Mouse (Mus musculus): Measurements from ENCODE around the gene Schip1. TPM values are rescaled to one million over a fixed set of nuclear protein-coding genes. Genes with fewer than 3 reads are reported as not detected.

The Schip1 gene
- polyA plus RNA-seq, 1 experiment from 2014 or later: 2.3 TPM

- Histone ChIP-seq H3K4me2 (ENCODE audit: low read depth, low read length) (no peak overlapping the region), H3K4me1 (ENCODE audit: insufficient read depth) (no peaks in the 10 kb centered on the region), H3K27ac (ENCODE audit: low read depth) (no peak overlapping the region), H3K27me3 (ENCODE audit: insufficient read depth, low read length) (no peaks in the 10 kb centered on the region), H3K4me3 (ENCODE audit: low read depth, low read length) (no peak overlapping the region), H3K9ac (replicated peaks) (no peak overlapping the region), H3K9me3 (ENCODE audit: low read length) (no peaks in the 10 kb centered on the region), H3K36me3 (replicated peaks; ENCODE audit: insufficient read depth, low read length) (no peaks in the 10 kb centered on the region)
- WGBS (ENCODE audit: insufficient replicate concordance): 50% methylated on average over 2 of the region's 2 CpGs
- DNase-seq (no peak), ATAC-seq (no peak)
- TF ChIP-seq CTCF (IDR thresholded peaks at IDR 0.05; ENCODE audit: low read depth): no peak
- no peak for TF ChIP-seq EP300 (IDR thresholded peaks at IDR 0.05; ENCODE audit: low read depth)
Observed at GRCm38 (mm10) chr3:68105081-68105685, 40.6 kb downstream of the Schip1 start.

GRCm38 (mm10) chr3:68121338-68121737 is 56.7 kb downstream of the Schip1 start:
- TF ChIP-seq CTCF (IDR thresholded peaks at IDR 0.05; ENCODE audit: low read depth) (no peak), EP300 (IDR thresholded peaks at IDR 0.05; ENCODE audit: low read depth) (no peak)
- no peaks in the 10 kb centered on the region for H3K4me1 ChIP-seq (ENCODE audit: insufficient read depth)
- 45% methylated on average over 5 of the region's 5 CpGs for WGBS (ENCODE audit: insufficient replicate concordance)
- no peak for DNase-seq
- H3K4me3 ChIP-seq (ENCODE audit: low read depth, low read length): no peak overlapping the region
- no peaks in the 10 kb centered on the region for H3K27me3 ChIP-seq (ENCODE audit: insufficient read depth, low read length)
- no peak overlapping the region for H3K9ac ChIP-seq (replicated peaks)
- H3K4me2 ChIP-seq (ENCODE audit: low read depth, low read length): no peak overlapping the region
- no peak overlapping the region for H3K27ac ChIP-seq (ENCODE audit: low read depth)
- no peak for ATAC-seq
- H3K9me3 ChIP-seq (ENCODE audit: low read length): no peaks in the 10 kb centered on the region
- no peaks in the 10 kb centered on the region for H3K36me3 ChIP-seq (replicated peaks; ENCODE audit: insufficient read depth, low read length)

- Histone ChIP-seq H3K4me1 (ENCODE audit: insufficient read depth) (no peaks in the 10 kb centered on the region), H3K36me3 (replicated peaks; ENCODE audit: insufficient read depth, low read length) (no peaks in the 10 kb centered on the region), H3K27ac (ENCODE audit: low read depth) (no peak overlapping the region), H3K9ac (replicated peaks) (no peak overlapping the region), H3K4me2 (ENCODE audit: low read depth, low read length) (no peak overlapping the region), H3K4me3 (ENCODE audit: low read depth, low read length) (no peak overlapping the region), H3K9me3 (ENCODE audit: low read length) (no peaks in the 10 kb centered on the region), H3K27me3 (ENCODE audit: insufficient read depth, low read length) (no peaks in the 10 kb centered on the region)
- TF ChIP-seq CTCF (IDR thresholded peaks at IDR 0.05; ENCODE audit: low read depth): no peak
- no peak for TF ChIP-seq EP300 (IDR thresholded peaks at IDR 0.05; ENCODE audit: low read depth)
- DNase-seq: no peak
- 65% methylated on average over 6 of the region's 6 CpGs for WGBS (ENCODE audit: insufficient replicate concordance)
- ATAC-seq: no peak
Observed at GRCm38 (mm10) chr3:68126284-68126856, 61.8 kb downstream of the Schip1 start.

GRCm38 (mm10) chr3:68130386-68130785 is 65.8 kb downstream of the Schip1 start:
- no peak overlapping the region for H3K4me2 ChIP-seq (ENCODE audit: low read depth, low read length)
- WGBS (ENCODE audit: insufficient replicate concordance): 70% methylated on average over 1 of the region's 1 CpGs

GRCm38 (mm10) chr3:68138833-68139627 is 74.4 kb downstream of the Schip1 start:
- no peaks in the 10 kb centered on the region for H3K4me1 ChIP-seq (ENCODE audit: insufficient read depth)
- no peaks in the 10 kb centered on the region for H3K36me3 ChIP-seq (replicated peaks; ENCODE audit: insufficient read depth, low read length)
- no peak overlapping the region for H3K4me2 ChIP-seq (ENCODE audit: low read depth, low read length)
- H3K4me3 ChIP-seq (ENCODE audit: low read depth, low read length): no peak overlapping the region
- no peak for DNase-seq
- H3K27me3 ChIP-seq (ENCODE audit: insufficient read depth, low read length): no peaks in the 10 kb centered on the region
- WGBS (ENCODE audit: insufficient replicate concordance): 72% methylated on average over 5 of the region's 5 CpGs
- H3K27ac ChIP-seq (ENCODE audit: low read depth): no peak overlapping the region
- TF ChIP-seq EP300 (IDR thresholded peaks at IDR 0.05; ENCODE audit: low read depth) (no peak), CTCF (IDR thresholded peaks at IDR 0.05; ENCODE audit: low read depth) (no peak)
- H3K9ac ChIP-seq (replicated peaks): no peak overlapping the region
- H3K9me3 ChIP-seq (ENCODE audit: low read length): no peaks in the 10 kb centered on the region
- ATAC-seq: no peak

More at GRCm38 (mm10) chr3:68130386-68130785, 65.8 kb downstream of the Schip1 start:
- H3K9ac ChIP-seq (replicated peaks): no peak overlapping the region
- H3K36me3 ChIP-seq (replicated peaks; ENCODE audit: insufficient read depth, low read length): no peaks in the 10 kb centered on the region
- DNase-seq (no peak), ATAC-seq (no peak)
- no peaks in the 10 kb centered on the region for H3K27me3 ChIP-seq (ENCODE audit: insufficient read depth, low read length)
- H3K9me3 ChIP-seq (ENCODE audit: low read length): no peaks in the 10 kb centered on the region
- H3K4me1 ChIP-seq (ENCODE audit: insufficient read depth): no peaks in the 10 kb centered on the region
- no peak overlapping the region for H3K27ac ChIP-seq (ENCODE audit: low read depth)
- TF ChIP-seq CTCF (IDR thresholded peaks at IDR 0.05; ENCODE audit: low read depth) (no peak), EP300 (IDR thresholded peaks at IDR 0.05; ENCODE audit: low read depth) (no peak)
- no peak overlapping the region for H3K4me3 ChIP-seq (ENCODE audit: low read depth, low read length)

GRCm38 (mm10) chr3:68150688-68151087 is 86.1 kb downstream of the Schip1 start:
- no peak for TF ChIP-seq CTCF (IDR thresholded peaks at IDR 0.05; ENCODE audit: low read depth)
- TF ChIP-seq EP300 (IDR thresholded peaks at IDR 0.05; ENCODE audit: low read depth): no peak
- no peak for DNase-seq
- Histone ChIP-seq H3K27ac (ENCODE audit: low read depth) (no peak overlapping the region), H3K36me3 (replicated peaks; ENCODE audit: insufficient read depth, low read length) (no peaks in the 10 kb centered on the region), H3K9me3 (ENCODE audit: low read length) (no peaks in the 10 kb centered on the region), H3K4me3 (ENCODE audit: low read depth, low read length) (no peak overlapping the region), H3K27me3 (ENCODE audit: insufficient read depth, low read length) (no peaks in the 10 kb centered on the region), H3K4me2 (ENCODE audit: low read depth, low read length) (no peak overlapping the region), H3K9ac (replicated peaks) (no peak overlapping the region), H3K4me1 (ENCODE audit: insufficient read depth) (no peaks in the 10 kb centered on the region)
- WGBS (ENCODE audit: insufficient replicate concordance): 76% methylated on average over 8 of the region's 8 CpGs
- ATAC-seq: no peak
